Mouse (Mus musculus) 3134 (cell line): ENCODE measurements around the gene Cort.

ENCODE experiments used
- DNase-seq: peaks from one replicate; pipeline ENCODE4 v3.0.0-alpha.2; 2011; ENCODE audit warnings: low spot score; ENCODE audit not compliant: insufficient read length; ENCODE audit errors: extremely low read depth

Gene Cort

GRCm38 (mm10) chr4:149099369-149100017 lies 27.1 kb downstream of the Cort start, which contains the start of gene Pex14:
TSS of gene Pex14 (minus strand) at chr4:149099876.
- peak; percentile 75 for DNase-seq

- no peak for DNase-seq
Observed at GRCm38 (mm10) chr4:149098571-149098970, 28.0 kb downstream of the Cort start.

GRCm38 (mm10) chr4:149097956-149098355 lies 28.6 kb downstream of the Cort start:
- no peak for DNase-seq

- no peak for DNase-seq
Observed at GRCm38 (mm10) chr4:149091364-149091763, 35.2 kb downstream of the Cort start.

- no peak for DNase-seq
Observed at GRCm38 (mm10) chr4:149085381-149085780, 41.2 kb downstream of the Cort start.

- DNase-seq: no peak
Observed at GRCm38 (mm10) chr4:149081528-149081927, 45.0 kb downstream of the Cort start.

GRCm38 (mm10) chr4:149080111-149080510 lies 46.5 kb downstream of the Cort start:
- no peak for DNase-seq

- DNase-seq: no peak
Observed at GRCm38 (mm10) chr4:149079629-149080028, 46.9 kb downstream of the Cort start.

- DNase-seq: no peak
Observed at GRCm38 (mm10) chr4:149078261-149078660, 48.3 kb downstream of the Cort start.

- DNase-seq: peak; percentile 66
Observed at GRCm38 (mm10) chr4:149075871-149076575, 50.5 kb downstream of the Cort start.

GRCm38 (mm10) chr4:149075073-149075472 lies 51.5 kb downstream of the Cort start:
- no peak for DNase-seq
